Mouse (Mus musculus) kidney, adult 9 months (tissue): ENCODE data around the gene Gm45753.

Experiments
- DNase-seq: peaks from one replicate; pipeline ENCODE4 v3.0.0; 2022

Gene Gm45753

GRCm38 (mm10) chr8:45269056-45269455 lies 39.2 kb downstream of the Gm45753 start:
- DNase-seq, result no peak

- DNase-seq, result no peak
Measured at GRCm38 (mm10) chr8:45268485-45268884, 39.8 kb downstream of the Gm45753 start.

GRCm38 (mm10) chr8:45267611-45268391 lies 40.5 kb downstream of the Gm45753 start:
- DNase-seq, result no peak

- DNase-seq, result no peak
Measured at GRCm38 (mm10) chr8:45266993-45267392, 41.3 kb downstream of the Gm45753 start.

GRCm38 (mm10) chr8:45264918-45265317 lies 43.3 kb downstream of the Gm45753 start:
- no peak for DNase-seq

GRCm38 (mm10) chr8:45262851-45263250 lies 45.4 kb downstream of the Gm45753 start:
- DNase-seq, result no peak

- no peak for DNase-seq
Measured at GRCm38 (mm10) chr8:45261920-45262319, 46.3 kb downstream of the Gm45753 start, which contains the start of gene F11. F11 (minus strand) TSS chr8:45262031.

GRCm38 (mm10) chr8:45258421-45258820 lies 49.8 kb downstream of the Gm45753 start:
- DNase-seq, result no peak

- no peak for DNase-seq
Measured at GRCm38 (mm10) chr8:45255040-45255439, 53.2 kb downstream of the Gm45753 start.

- DNase-seq, result no peak
Measured at GRCm38 (mm10) chr8:45254194-45254842, 53.9 kb downstream of the Gm45753 start.

- DNase-seq, result no peak
Measured at GRCm38 (mm10) chr8:45253586-45253985, 54.7 kb downstream of the Gm45753 start.

- DNase-seq, result no peak
Measured at GRCm38 (mm10) chr8:45253111-45253510, 55.2 kb downstream of the Gm45753 start.

GRCm38 (mm10) chr8:45246307-45246706 lies 62.0 kb downstream of the Gm45753 start:
- no peak for DNase-seq

GRCm38 (mm10) chr8:45239363-45239762 lies 68.9 kb downstream of the Gm45753 start:
- no peak for DNase-seq

- peak; percentile 55 for DNase-seq
Measured at GRCm38 (mm10) chr8:45238282-45238681, 70.0 kb downstream of the Gm45753 start.

- peak; percentile 42 for DNase-seq
Measured at GRCm38 (mm10) chr8:45236164-45236912, 71.9 kb downstream of the Gm45753 start.

GRCm38 (mm10) chr8:45235228-45235627 lies 73.0 kb downstream of the Gm45753 start:
- DNase-seq, result no peak

- DNase-seq, result no peak
Measured at GRCm38 (mm10) chr8:45233256-45233655, 75.0 kb downstream of the Gm45753 start.
